Mouse (Mus musculus): ENCODE data around the gene Mogat2. TPM values are rescaled to one million over a fixed set of nuclear protein-coding genes. Genes with fewer than 3 reads are reported as not detected.
A peak's percentile ranks its signal among the peaks of the same experiment; 100 is the strongest.

Gene Mogat2
- not detected for polyA plus RNA-seq (2017; shearing (Covaris generic))

GRCm38 (mm10) chr7:99238417-99238816, at the start of gene Mogat2:
Mogat2 (minus strand) TSS chr7:99238619.
- no peak for ATAC-seq

GRCm38 (mm10) chr7:99287287-99287686, 48.9 kb upstream of the Mogat2 start:
- no peak for ATAC-seq

- ATAC-seq = no peak
Observed at GRCm38 (mm10) chr7:99279586-99279985, 41.2 kb upstream of the Mogat2 start.

- ATAC-seq = no peak
Observed at GRCm38 (mm10) chr7:99278309-99278708, 39.9 kb upstream of the Mogat2 start.

- no peak for ATAC-seq
Observed at GRCm38 (mm10) chr7:99276679-99277078, 38.3 kb upstream of the Mogat2 start.

- no peak for ATAC-seq
Observed at GRCm38 (mm10) chr7:99275131-99275530, 36.7 kb upstream of the Mogat2 start.

GRCm38 (mm10) chr7:99271630-99272029, 33.2 kb upstream of the Mogat2 start:
- no peak for ATAC-seq

GRCm38 (mm10) chr7:99268951-99269945, 30.8 kb upstream of the Mogat2 start:
- no peak for ATAC-seq

- ATAC-seq = peak; percentile 34
Observed at GRCm38 (mm10) chr7:99268506-99268900, 30.1 kb upstream of the Mogat2 start.

- ATAC-seq = peak; percentile 51
Observed at GRCm38 (mm10) chr7:99267897-99268505, 29.6 kb upstream of the Mogat2 start.

GRCm38 (mm10) chr7:99267251-99267896, 29.0 kb upstream of the Mogat2 start, which contains the start of gene Map6:
Map6 (plus strand) TSS chr7:99267447.
- ATAC-seq = peak; percentile 78

- no peak for ATAC-seq
Observed at GRCm38 (mm10) chr7:99264597-99264996, 26.2 kb upstream of the Mogat2 start.

- no peak for ATAC-seq
Observed at GRCm38 (mm10) chr7:99263509-99263908, 25.1 kb upstream of the Mogat2 start.

GRCm38 (mm10) chr7:99261900-99262299, 23.5 kb upstream of the Mogat2 start:
- ATAC-seq = no peak

- no peak for ATAC-seq
Observed at GRCm38 (mm10) chr7:99255006-99255405, 16.6 kb upstream of the Mogat2 start.

GRCm38 (mm10) chr7:99250386-99250785, 12.0 kb upstream of the Mogat2 start:
- ATAC-seq = no peak

GRCm38 (mm10) chr7:99249582-99249911, 11.1 kb upstream of the Mogat2 start:
- peak; percentile 68 for ATAC-seq

- ATAC-seq = peak; percentile 80
Observed at GRCm38 (mm10) chr7:99248906-99249581, 10.6 kb upstream of the Mogat2 start.

- no peak for ATAC-seq
Observed at GRCm38 (mm10) chr7:99248157-99248742, 9.8 kb upstream of the Mogat2 start.

- no peak for ATAC-seq
Observed at GRCm38 (mm10) chr7:99242097-99242496, 3.7 kb upstream of the Mogat2 start.

GRCm38 (mm10) chr7:99236888-99237660, 1.3 kb downstream of the Mogat2 start:
- ATAC-seq = no peak
